10 mouse cellular contexts compared by ENCODE assay signal in the genomic region with DNA sequence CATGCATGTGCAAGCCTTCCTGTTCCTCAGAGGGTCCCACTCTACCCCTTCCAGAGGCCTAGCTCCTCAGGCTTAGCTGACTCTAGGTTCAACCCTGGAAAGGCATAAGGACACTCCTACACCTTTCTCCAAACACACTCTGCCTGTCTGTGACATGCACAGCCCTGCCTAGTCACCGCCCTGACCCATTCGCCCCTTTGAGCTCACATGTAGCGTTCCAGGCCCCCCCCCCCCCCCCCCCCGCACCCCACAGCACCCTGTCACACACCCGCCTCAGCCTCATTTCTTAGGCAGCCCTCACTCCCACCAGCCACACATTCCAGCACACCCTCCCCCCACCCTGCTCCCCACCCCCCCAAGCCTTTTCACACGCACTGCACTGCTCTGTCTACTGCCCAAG. TPM values are rescaled to one million over a fixed set of nuclear protein-coding genes. Genes with fewer than 3 reads are reported as not detected.
DNase-seq lines count a peak whose midpoint lies in the region; ATAC-seq lines count a peak whose summit lies in the region.
"Had no signal": no experiment of that assay in that cellular context is flagged by ENCODE, and none has a peak within 500 bp of the region (broad histone marks: within the 10 kb centered on the region; RNA-seq: fewer than 3 reads in every experiment).

No protein-coding gene starts in this region.

- no peaks in the 10 kb centered on the region for H3K9me3 ChIP-seq in heart, embryonic 15.5 days (replicated peaks)
- H3K9me3 ChIP-seq in forebrain, embryonic 16.5 days (ENCODE audit: control insufficient read depth, low read length) = no peaks in the 10 kb centered on the region
- H3K9me3 ChIP-seq in midbrain, embryonic 11.5 days (ENCODE audit: control insufficient read depth, low read length) = no peaks in the 10 kb centered on the region

- H3K4me3 ChIP-seq in heart, embryonic 15.5 days = no peak overlapping the region
- no peak overlapping the region for H3K4me3 ChIP-seq in forebrain, embryonic 16.5 days (replicated peaks; ENCODE audit: low read length)
- H3K4me3 ChIP-seq in midbrain, embryonic 11.5 days (ENCODE audit: low read depth, low read length) = no peak overlapping the region

- WGBS in heart, embryonic 15.5 days = 68% methylated on average over 4 of the region's 6 CpGs
- 42% methylated on average over 2 of the region's 6 CpGs for WGBS in forebrain, embryonic 16.5 days
- WGBS in midbrain, embryonic 11.5 days = 13% methylated on average over 5 of the region's 6 CpGs

- H3K36me3 ChIP-seq in heart, embryonic 15.5 days = no peaks in the 10 kb centered on the region
- H3K36me3 ChIP-seq in forebrain, embryonic 16.5 days (ENCODE audit: control insufficient read depth, insufficient read depth) = no peaks in the 10 kb centered on the region
- H3K36me3 ChIP-seq in midbrain, embryonic 11.5 days (ENCODE audit: control insufficient read depth, insufficient read depth, low read length) = no peaks in the 10 kb centered on the region

- no peak for ATAC-seq in heart, embryonic 15.5 days (replicated peaks; ENCODE audit: insufficient number of reproducible peaks, insufficient read depth, low FRiP score, low read depth)
- ATAC-seq in forebrain, embryonic 16.5 days = no peak
- 0 out of 2 replicates have a peak, but pooled peaks have one; percentile 10 for ATAC-seq in midbrain, embryonic 11.5 days (ENCODE audit: low FRiP score)

- H3K4me1 ChIP-seq in heart, embryonic 15.5 days (replicated peaks) = peaks cover 96% of the 10 kb centered on the region
- H3K4me1 ChIP-seq in forebrain, embryonic 16.5 days (replicated peaks; ENCODE audit: control insufficient read depth, insufficient read depth, low read length) = peaks cover 88% of the 10 kb centered on the region
- H3K4me1 ChIP-seq in midbrain, embryonic 11.5 days (ENCODE audit: control insufficient read depth, insufficient read depth, low read length) = peaks cover 70% of the 10 kb centered on the region

- no peak overlapping the region for H3K9ac ChIP-seq in heart, embryonic 15.5 days
- no peak overlapping the region; the same call in 1 of the 2 replicates for H3K9ac ChIP-seq in forebrain, embryonic 16.5 days (replicated peaks; ENCODE audit: low read depth, low read length)
- H3K9ac ChIP-seq in midbrain, embryonic 11.5 days (ENCODE audit: low read length) = no peak overlapping the region; the same call in 1 of the 2 replicates

- H3K27ac ChIP-seq in heart, embryonic 15.5 days = peak overlapping the region; percentile 47
- peak overlapping the region; percentile 65; the same call in 1 of the 2 replicates for H3K27ac ChIP-seq in forebrain, embryonic 16.5 days (ENCODE audit: low read length)
- H3K27ac ChIP-seq in midbrain, embryonic 11.5 days (ENCODE audit: low read depth, low read length) = peak overlapping the region; percentile 63; the same call in 1 of the 2 replicates
- H3K27ac ChIP-seq: macrophage had no signal

- no peak for DNase-seq in heart, adult 9 months (ENCODE audit: low spot score in 2 of 2)
- peak; percentile 14 for DNase-seq in R1 (ENCODE audit: low read depth, low spot score)
- DNase-seq in midbrain, embryonic 11.5 days (ENCODE audit: low spot score, missing footprints) = no peak
- no peak for DNase-seq in c-Kit-positive CD71-positive TER-119-positive erythroid progenitor cells, embryonic 14.5 days (ENCODE audit: low spot score)
- DNase-seq in left cerebral cortex, postnatal 36 days (ENCODE audit: low spot score in 2 of 2) = no peak
- no peak for DNase-seq in cerebellum, postnatal 10 days
- DNase-seq: gastrocnemius, postnatal 10 days had no signal

- intact Hi-C loops in left cerebral cortex, postnatal 36 days (cut with DNase I) = no loop called here

- H3K27me3 ChIP-seq in heart, embryonic 15.5 days = no peaks in the 10 kb centered on the region
- H3K27me3 ChIP-seq in forebrain, embryonic 16.5 days (replicated peaks; ENCODE audit: control insufficient read depth, insufficient read depth, low read length) = no peaks in the 10 kb centered on the region
- H3K27me3 ChIP-seq in midbrain, embryonic 11.5 days (ENCODE audit: control insufficient read depth, insufficient read depth, low read length) = no peaks in the 10 kb centered on the region

- H3K4me2 ChIP-seq in heart, embryonic 15.5 days = 0 out of 2 replicates have a peak overlapping the region, but pooled peaks have one; percentile 0
- no peak overlapping the region; the same call in 1 of the 2 replicates for H3K4me2 ChIP-seq in forebrain, embryonic 16.5 days (ENCODE audit: low read length)
- no peak overlapping the region; the same call in 1 of the 2 replicates for H3K4me2 ChIP-seq in midbrain, embryonic 11.5 days

RNA-seq across cellular contexts. Expression of gene Ahdc1, which starts 9.7 kb away (rescaled TPM):
- 6.3 and 8.5 TPM in 2 replicates for polyA plus RNA-seq in heart, embryonic 15.5 days (2015; fragmentation: Nextera tagmentation; extraction: Ambion mirVana)
- polyA plus RNA-seq in forebrain, embryonic 16.5 days (2015; fragmentation: Nextera tagmentation; extraction: Ambion mirVana) = 13.0 and 13.7 TPM in 2 replicates
- 4.9 and 5.3 TPM in 2 replicates for polyA plus RNA-seq in midbrain, embryonic 11.5 days (2014; fragmentation: Nextera tagmentation; extraction: Ambion mirVana)
- total RNA-seq in left cerebral cortex, postnatal 36 days (2021) = 100 to 1,000 TPM in 1 of 2 experiments, 10 to 100 TPM in 1; 91.3 to 110 TPM

RNA-seq across cellular contexts. Expression of gene Fgr, which starts 46.8 kb away (rescaled TPM):
- 0.42 and 1.0 TPM in 2 replicates for polyA plus RNA-seq in heart, embryonic 15.5 days (2015; fragmentation: Nextera tagmentation; extraction: Ambion mirVana)
- polyA plus RNA-seq in forebrain, embryonic 16.5 days (2015; fragmentation: Nextera tagmentation; extraction: Ambion mirVana) = not detected in 2 replicates
- not detected in 2 replicates for polyA plus RNA-seq in midbrain, embryonic 11.5 days (2014; fragmentation: Nextera tagmentation; extraction: Ambion mirVana)
- under 1 TPM in 1 of 2 experiments, not detected in 1; 0.17 TPM for total RNA-seq in left cerebral cortex, postnatal 36 days (2021)
